Mouse (Mus musculus): ENCODE data around the gene Olfr1412. TPM values are rescaled to one million over a fixed set of nuclear protein-coding genes. Genes with fewer than 3 reads are reported as not detected.

Gene Olfr1412
- polyA plus RNA-seq, 1 experiment from 2014 or later: not detected

- Histone ChIP-seq H3K27ac (no peak overlapping the region), H3K4me1 (no peaks in the 10 kb centered on the region), H3K4me2 (replicated peaks) (no peak overlapping the region), H3K27me3 (no peaks in the 10 kb centered on the region; the same call in 1 of the 2 replicates), H3K9me3 (no peaks in the 10 kb centered on the region), H3K36me3 (no peaks in the 10 kb centered on the region), H3K9ac (no peak overlapping the region), H3K4me3 (no peak overlapping the region)
- 80% methylated on average over 1 of the region's 1 CpGs for WGBS
- ATAC-seq (ENCODE audit: insufficient number of reproducible peaks, insufficient read depth, low FRiP score, low TSS enrichment): no peak
Measured at GRCm38 (mm10) chr1:92616046-92616445, 30.5 kb downstream of the Olfr1412 start.

GRCm38 (mm10) chr1:92617488-92617887 lies 31.9 kb downstream of the Olfr1412 start, which contains the start of gene Olfr12:
Olfr12 (plus strand) TSS chr1:92617788.
- 65% methylated on average over 2 of the region's 2 CpGs for WGBS
- Histone ChIP-seq H3K9ac (no peak within 1 kb of the TSS), H3K9me3 (no peaks in the 10 kb centered on the region), H3K27me3 (no peaks in the 10 kb centered on the region; the same call in 1 of the 2 replicates), H3K4me3 (no peak within 1 kb of the TSS), H3K36me3 (no peaks in the 10 kb centered on the region), H3K4me1 (no peaks in the 10 kb centered on the region), H3K27ac (no peak within 1 kb of the TSS), H3K4me2 (replicated peaks) (no peak within 1 kb of the TSS)
- no peak for ATAC-seq (ENCODE audit: insufficient number of reproducible peaks, insufficient read depth, low FRiP score, low TSS enrichment)

GRCm38 (mm10) chr1:92618360-92618759 lies 32.8 kb downstream of the Olfr1412 start:
- no peaks in the 10 kb centered on the region; the same call in 1 of the 2 replicates for H3K27me3 ChIP-seq
- no peaks in the 10 kb centered on the region for H3K4me1 ChIP-seq
- WGBS: 65% methylated on average over 4 of the region's 4 CpGs
- H3K27ac ChIP-seq: no peak overlapping the region
- H3K9me3 ChIP-seq: no peaks in the 10 kb centered on the region
- no peak overlapping the region for H3K4me2 ChIP-seq (replicated peaks)
- ATAC-seq (ENCODE audit: insufficient number of reproducible peaks, insufficient read depth, low FRiP score, low TSS enrichment): no peak
- no peak overlapping the region for H3K9ac ChIP-seq
- H3K4me3 ChIP-seq: no peak overlapping the region
- H3K36me3 ChIP-seq: no peaks in the 10 kb centered on the region

- Histone ChIP-seq H3K27me3 (peaks cover 6% of the 10 kb centered on the region; the same call in 1 of the 2 replicates), H3K9ac (no peak overlapping the region), H3K36me3 (no peaks in the 10 kb centered on the region), H3K4me1 (no peaks in the 10 kb centered on the region), H3K27ac (no peak overlapping the region), H3K4me3 (no peak overlapping the region), H3K4me2 (replicated peaks) (no peak overlapping the region), H3K9me3 (no peaks in the 10 kb centered on the region)
- WGBS: 70% methylated on average over 4 of the region's 4 CpGs
- no peak for ATAC-seq (ENCODE audit: insufficient number of reproducible peaks, insufficient read depth, low FRiP score, low TSS enrichment)
Measured at GRCm38 (mm10) chr1:92628227-92628626, 42.6 kb downstream of the Olfr1412 start.

- 73% methylated on average over 5 of the region's 5 CpGs for WGBS
- Histone ChIP-seq H3K9me3 (no peaks in the 10 kb centered on the region), H3K27me3 (peaks cover 6% of the 10 kb centered on the region; the same call in 1 of the 2 replicates), H3K4me2 (replicated peaks) (no peak overlapping the region), H3K9ac (no peak overlapping the region), H3K36me3 (peaks cover 15% of the 10 kb centered on the region), H3K4me3 (no peak overlapping the region), H3K27ac (no peak overlapping the region), H3K4me1 (no peaks in the 10 kb centered on the region)
- ATAC-seq (ENCODE audit: insufficient number of reproducible peaks, insufficient read depth, low FRiP score, low TSS enrichment): no peak
Measured at GRCm38 (mm10) chr1:92632196-92632595, 46.6 kb downstream of the Olfr1412 start.

- Histone ChIP-seq H3K4me1 (no peaks in the 10 kb centered on the region), H3K9ac (no peak overlapping the region), H3K27ac (no peak overlapping the region), H3K36me3 (peaks cover 22% of the 10 kb centered on the region), H3K9me3 (no peaks in the 10 kb centered on the region), H3K4me2 (replicated peaks) (no peak overlapping the region), H3K4me3 (no peak overlapping the region), H3K27me3 (peaks cover 4% of the 10 kb centered on the region; the same call in 1 of the 2 replicates)
- WGBS: 70% methylated on average over 6 of the region's 6 CpGs
- ATAC-seq (ENCODE audit: insufficient number of reproducible peaks, insufficient read depth, low FRiP score, low TSS enrichment): no peak
Measured at GRCm38 (mm10) chr1:92632948-92633347, 47.4 kb downstream of the Olfr1412 start.

GRCm38 (mm10) chr1:92633726-92634125 lies 48.1 kb downstream of the Olfr1412 start:
- H3K9me3 ChIP-seq: no peaks in the 10 kb centered on the region
- ATAC-seq (ENCODE audit: insufficient number of reproducible peaks, insufficient read depth, low FRiP score, low TSS enrichment): no peak
- peaks cover 30% of the 10 kb centered on the region for H3K36me3 ChIP-seq
- H3K9ac ChIP-seq: no peak overlapping the region
- H3K27ac ChIP-seq: no peak overlapping the region
- H3K27me3 ChIP-seq: no peaks in the 10 kb centered on the region
- H3K4me3 ChIP-seq: no peak overlapping the region
- no peaks in the 10 kb centered on the region for H3K4me1 ChIP-seq
- H3K4me2 ChIP-seq (replicated peaks): no peak overlapping the region
- WGBS: 84% methylated on average over 8 of the region's 8 CpGs

GRCm38 (mm10) chr1:92634569-92634968 lies 49.0 kb downstream of the Olfr1412 start:
- no peak overlapping the region for H3K9ac ChIP-seq
- 63% methylated on average over 1 of the region's 1 CpGs for WGBS
- H3K36me3 ChIP-seq: peaks cover 35% of the 10 kb centered on the region
- no peaks in the 10 kb centered on the region for H3K4me1 ChIP-seq
- no peak overlapping the region for H3K4me2 ChIP-seq (replicated peaks)
- no peak overlapping the region for H3K4me3 ChIP-seq
- no peak for ATAC-seq (ENCODE audit: insufficient number of reproducible peaks, insufficient read depth, low FRiP score, low TSS enrichment)
- no peaks in the 10 kb centered on the region for H3K27me3 ChIP-seq
- no peaks in the 10 kb centered on the region for H3K9me3 ChIP-seq
- H3K27ac ChIP-seq: peak overlapping the region; percentile 26; the same call in 1 of the 2 replicates

- ATAC-seq (ENCODE audit: insufficient number of reproducible peaks, insufficient read depth, low FRiP score, low TSS enrichment): no peak
- no peaks in the 10 kb centered on the region for H3K27me3 ChIP-seq
- no peaks in the 10 kb centered on the region for H3K4me1 ChIP-seq
- peaks cover 35% of the 10 kb centered on the region for H3K36me3 ChIP-seq
- WGBS: 38% methylated on average over 4 of the region's 4 CpGs
- H3K27ac ChIP-seq: peak overlapping the region; percentile 26; the same call in 1 of the 2 replicates
- no peak overlapping the region for H3K4me2 ChIP-seq (replicated peaks)
- H3K4me3 ChIP-seq: no peak overlapping the region
- no peak overlapping the region for H3K9ac ChIP-seq
- H3K9me3 ChIP-seq: no peaks in the 10 kb centered on the region
Measured at GRCm38 (mm10) chr1:92634976-92635599, 49.5 kb downstream of the Olfr1412 start.

GRCm38 (mm10) chr1:92636015-92636414 lies 50.4 kb downstream of the Olfr1412 start:
- peaks cover 9% of the 10 kb centered on the region for H3K4me1 ChIP-seq
- no peak overlapping the region for H3K4me2 ChIP-seq (replicated peaks)
- no peaks in the 10 kb centered on the region for H3K27me3 ChIP-seq
- no peaks in the 10 kb centered on the region for H3K9me3 ChIP-seq
- H3K27ac ChIP-seq: no peak overlapping the region
- no peak for ATAC-seq (ENCODE audit: insufficient number of reproducible peaks, insufficient read depth, low FRiP score, low TSS enrichment)
- H3K9ac ChIP-seq: no peak overlapping the region
- H3K4me3 ChIP-seq: no peak overlapping the region
- peaks cover 35% of the 10 kb centered on the region for H3K36me3 ChIP-seq
- 85% methylated on average over 8 of the region's 8 CpGs for WGBS

- Histone ChIP-seq H3K4me1 (peaks cover 11% of the 10 kb centered on the region), H3K9me3 (no peaks in the 10 kb centered on the region), H3K4me2 (replicated peaks) (no peak overlapping the region), H3K27ac (no peak overlapping the region), H3K27me3 (no peaks in the 10 kb centered on the region), H3K36me3 (peaks cover 35% of the 10 kb centered on the region), H3K4me3 (no peak overlapping the region), H3K9ac (no peak overlapping the region)
- ATAC-seq (ENCODE audit: insufficient number of reproducible peaks, insufficient read depth, low FRiP score, low TSS enrichment): no peak
- 93% methylated on average over 11 of the region's 11 CpGs for WGBS
Measured at GRCm38 (mm10) chr1:92636676-92637075, 51.1 kb downstream of the Olfr1412 start.

- H3K9ac ChIP-seq: no peak overlapping the region
- H3K4me2 ChIP-seq (replicated peaks): no peak overlapping the region
- peaks cover 15% of the 10 kb centered on the region for H3K4me1 ChIP-seq
- H3K27ac ChIP-seq: no peak overlapping the region
- H3K36me3 ChIP-seq: peaks cover 35% of the 10 kb centered on the region
- ATAC-seq (ENCODE audit: insufficient number of reproducible peaks, insufficient read depth, low FRiP score, low TSS enrichment): no peak
- no peaks in the 10 kb centered on the region for H3K27me3 ChIP-seq
- 93% methylated on average over 15 of the region's 15 CpGs for WGBS
- no peak overlapping the region for H3K4me3 ChIP-seq
- H3K9me3 ChIP-seq: no peaks in the 10 kb centered on the region
Measured at GRCm38 (mm10) chr1:92637501-92638172, 52.1 kb downstream of the Olfr1412 start.
